Mouse (Mus musculus) c-Kit-positive CD71-negative TER-119-negative erythroid progenitor cells, embryonic 14.5 days (primary cell): ENCODE results near the gene Bckdk.
"Not testable (repeated sequence)": the region's sequence is repeated elsewhere in the genome, so short reads cannot be mapped to it uniquely, and the experiment has no call there.

ENCODE experiments used
- DNase-seq: peaks from one replicate; pipeline ENCODE4 v3.0.0-alpha.2; 2013; ENCODE audit warnings: low read depth

Bckdk gene

GRCm38 (mm10) chr7:127903971-127904796, at the start of gene Bckdk:
TSS of gene Bckdk (plus strand) at chr7:127904082.
- peak; percentile 65 for DNase-seq

DNA sequence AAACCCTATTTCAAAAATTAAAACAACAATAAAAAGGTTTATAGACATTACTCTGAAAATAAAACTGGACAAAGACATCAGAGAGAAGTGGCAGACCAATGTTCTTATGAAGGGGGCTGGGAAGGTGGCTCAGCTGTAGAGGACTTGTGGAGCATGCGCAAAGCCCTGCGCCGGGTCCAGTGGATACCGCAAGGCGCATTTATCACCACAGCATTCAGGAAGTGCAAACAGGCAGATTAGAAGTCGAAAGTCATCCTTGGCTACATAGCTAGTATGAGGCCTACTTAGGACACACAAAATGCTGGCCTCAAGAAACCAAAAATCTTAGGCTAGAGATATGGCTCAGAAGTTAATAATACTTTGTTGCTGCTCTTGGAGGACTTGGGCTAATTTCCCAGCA, 45.6 kb upstream of the Bckdk start:
- no peak for DNase-seq

GRCm38 (mm10) chr7:127866434-127866833, 37.4 kb upstream of the Bckdk start:
- DNase-seq: no peak

- no peak for DNase-seq
Measured at GRCm38 (mm10) chr7:127867641-127868040, 36.2 kb upstream of the Bckdk start.

DNA sequence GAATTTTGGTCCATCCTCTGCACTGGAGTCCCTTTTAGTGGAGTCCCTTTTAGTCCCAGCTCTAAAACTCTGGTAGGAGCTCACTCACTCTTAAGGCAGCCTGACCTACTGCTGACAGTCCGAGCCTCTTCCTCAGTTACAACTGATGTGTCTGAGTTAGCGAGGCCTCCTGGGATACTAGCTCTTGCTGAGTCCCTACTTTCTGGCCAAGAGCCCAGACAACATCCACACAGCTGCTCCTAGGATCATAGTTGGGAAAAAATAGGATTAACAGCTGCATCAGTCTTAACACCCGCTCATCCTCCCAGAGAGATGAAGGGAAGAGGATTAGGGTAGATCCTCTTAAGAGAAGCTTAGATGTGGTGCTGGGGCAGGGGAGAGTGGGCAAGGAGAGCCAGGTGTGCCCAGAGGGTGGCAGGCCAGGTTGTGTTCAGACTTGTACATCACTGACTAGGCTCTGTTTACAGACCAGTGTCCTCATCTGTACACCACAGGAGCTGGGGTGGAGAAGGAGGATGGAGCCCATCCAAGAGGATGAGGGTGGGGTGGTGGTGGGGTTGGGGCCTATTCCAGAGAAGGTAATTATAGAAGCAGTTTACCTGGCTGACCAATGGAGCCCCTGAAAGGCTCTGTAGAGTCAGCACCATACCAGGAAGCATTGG, 34.6 kb upstream of the Bckdk start:
- DNase-seq: no peak

GRCm38 (mm10) chr7:127870136-127870821, 33.6 kb upstream of the Bckdk start:
- no peak for DNase-seq

GRCm38 (mm10) chr7:127874812-127875626, 28.9 kb upstream of the Bckdk start:
- DNase-seq: no peak

- DNase-seq: peak; percentile 78
Measured at GRCm38 (mm10) chr7:127875627-127876001, 28.3 kb upstream of the Bckdk start.

DNA sequence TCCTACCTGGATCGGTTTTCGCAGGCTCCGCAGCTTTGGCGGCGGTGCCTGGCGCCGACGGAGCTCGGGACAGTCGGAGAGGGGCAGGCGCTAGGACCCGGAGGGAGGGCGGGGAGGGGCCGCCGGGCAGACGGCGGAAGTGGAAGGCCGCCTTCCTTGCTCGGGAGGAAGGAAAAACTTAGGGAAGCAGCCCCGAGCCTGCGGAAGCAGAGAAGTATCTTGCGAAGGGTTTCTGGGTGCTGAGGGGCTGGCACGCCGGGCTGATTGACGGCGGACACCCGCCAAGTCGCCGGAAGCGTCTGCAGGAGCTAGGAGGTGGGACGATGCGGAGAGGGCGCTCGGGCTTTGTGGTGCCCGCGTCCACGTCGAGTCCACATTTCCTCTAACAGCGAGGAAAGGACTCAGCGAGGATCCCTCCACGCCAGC, 27.8 kb upstream of the Bckdk start, which contains the start of gene Zfp646:
Gene Zfp646 (plus strand): TSS at position 181 of the 426 bp plus-strand sequence.
- DNase-seq: peak; percentile 58

DNA sequence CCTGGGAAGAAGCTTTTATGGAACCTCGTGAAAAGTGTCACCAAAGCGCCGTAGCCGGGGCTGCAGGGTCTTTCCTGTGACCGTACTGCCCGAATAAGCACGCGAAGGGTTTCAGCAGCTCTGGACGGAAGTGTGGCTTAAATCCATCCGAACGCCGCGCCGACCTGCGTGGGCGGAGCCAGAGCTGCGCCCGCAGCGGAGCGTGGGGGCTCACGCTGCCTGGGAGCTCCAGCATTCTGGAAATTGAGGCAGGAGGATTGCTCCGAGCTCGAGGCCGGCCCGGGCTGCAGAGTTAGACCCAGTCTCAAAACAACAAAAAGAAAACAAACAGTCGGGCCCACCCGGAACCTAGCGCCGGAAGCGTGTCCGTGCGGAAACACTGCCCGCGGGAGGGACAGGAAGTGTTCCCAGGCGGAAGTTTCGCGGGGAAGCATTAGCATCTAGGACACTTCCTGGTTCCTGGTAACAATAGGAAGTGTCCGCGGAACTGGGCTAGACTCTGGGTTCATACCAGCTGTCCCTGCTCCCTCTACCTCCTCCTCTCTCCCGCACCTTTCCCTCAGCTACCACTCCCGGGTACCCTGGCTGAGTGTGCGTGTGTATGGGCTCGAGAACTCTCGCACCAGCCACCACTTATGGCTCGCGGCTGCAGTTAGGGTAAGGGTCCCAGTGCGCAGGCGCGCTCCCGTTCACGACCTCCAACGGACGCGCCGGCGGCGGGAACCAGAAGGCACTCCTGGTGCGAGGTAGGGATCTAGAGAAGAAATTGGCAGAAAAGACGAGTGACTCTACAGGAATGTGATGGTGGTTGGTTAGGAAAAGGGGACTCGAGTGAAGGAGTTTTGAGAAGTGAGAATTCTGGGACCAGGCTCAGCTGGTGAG, 27.2 kb upstream of the Bckdk start, which contains the start of gene Zfp668:
Gene Zfp668 (minus strand): TSS at position 362 of the 882 bp plus-strand sequence.
- peak; percentile 88 for DNase-seq

DNA sequence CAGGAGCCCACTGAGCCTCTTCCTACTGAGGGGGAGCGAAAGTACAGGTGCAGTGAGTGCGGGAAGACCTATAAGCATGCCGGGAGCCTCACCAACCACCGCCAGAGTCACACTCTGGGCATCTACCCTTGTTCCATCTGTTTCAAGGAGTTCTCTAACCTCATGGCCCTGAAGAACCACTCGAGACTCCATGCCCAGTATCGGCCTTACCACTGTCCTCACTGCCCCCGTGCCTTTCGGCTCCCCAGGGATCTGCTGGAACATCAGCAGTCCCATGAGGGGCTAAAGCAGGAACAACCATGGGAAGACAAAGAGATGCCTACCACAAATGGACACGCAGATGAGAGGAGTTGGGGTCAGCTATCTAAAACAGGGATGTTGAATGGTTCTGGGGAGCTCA, 24.6 kb upstream of the Bckdk start:
- no peak for DNase-seq

DNA sequence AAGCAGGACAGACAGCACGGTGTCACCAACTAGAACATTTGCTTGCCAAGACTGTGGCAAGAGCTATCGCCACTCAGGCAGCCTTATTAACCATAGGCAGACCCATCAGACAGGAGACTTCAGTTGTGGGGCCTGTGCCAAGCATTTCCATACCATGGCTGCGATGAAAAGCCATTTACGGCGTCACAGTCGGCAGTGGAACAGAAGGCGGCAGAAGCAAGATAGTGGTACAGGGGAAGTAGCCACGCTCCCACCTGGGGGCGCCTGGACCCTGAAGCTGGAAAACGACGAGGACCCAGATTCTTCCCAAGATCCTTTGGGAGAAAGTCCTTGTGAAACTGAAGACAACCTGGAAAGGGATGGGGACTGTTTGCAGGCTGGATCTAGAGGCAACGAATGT, 23.5 kb upstream of the Bckdk start:
- DNase-seq: no peak

DNA sequence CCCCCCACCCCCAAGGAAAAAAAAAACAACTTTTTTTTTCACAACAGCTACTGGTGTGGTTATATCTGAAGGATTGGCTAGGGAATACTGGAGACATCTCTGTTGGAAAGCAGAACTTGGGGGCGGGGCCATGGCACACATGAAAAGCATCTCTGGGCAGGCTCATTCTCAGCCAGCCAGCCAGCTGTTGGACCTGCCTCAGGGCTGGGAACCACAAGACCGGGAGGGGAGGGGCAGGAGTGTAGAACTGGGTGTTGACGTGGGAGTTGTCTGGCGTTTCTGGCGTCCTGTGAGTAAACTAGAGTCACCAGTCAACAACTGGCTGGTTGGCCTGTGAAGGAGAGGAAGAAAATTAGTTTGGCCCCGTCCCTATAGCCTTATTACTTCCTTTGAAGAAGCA, 17.9 kb upstream of the Bckdk start:
- no peak for DNase-seq

DNA sequence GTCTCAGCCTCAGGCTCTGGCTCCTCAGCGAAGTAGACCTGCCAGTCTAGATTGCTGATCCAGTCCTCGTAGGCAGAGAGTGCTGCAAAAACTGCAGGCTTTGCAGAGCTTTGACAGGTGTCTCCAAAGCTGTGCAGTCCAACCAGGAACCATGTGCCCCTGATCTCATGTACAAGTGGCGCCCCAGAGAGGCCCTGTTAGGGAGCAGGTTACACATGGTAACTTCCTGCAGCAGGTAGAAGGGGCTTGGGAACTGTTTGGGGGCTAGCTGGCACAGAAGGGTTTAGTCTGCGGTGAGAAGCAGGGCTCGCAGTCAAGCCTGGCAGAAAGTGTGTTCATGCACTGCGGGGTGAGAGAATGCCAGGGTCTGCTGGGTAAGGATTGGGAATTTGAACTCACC, 17.3 kb upstream of the Bckdk start:
- DNase-seq: no peak

DNA sequence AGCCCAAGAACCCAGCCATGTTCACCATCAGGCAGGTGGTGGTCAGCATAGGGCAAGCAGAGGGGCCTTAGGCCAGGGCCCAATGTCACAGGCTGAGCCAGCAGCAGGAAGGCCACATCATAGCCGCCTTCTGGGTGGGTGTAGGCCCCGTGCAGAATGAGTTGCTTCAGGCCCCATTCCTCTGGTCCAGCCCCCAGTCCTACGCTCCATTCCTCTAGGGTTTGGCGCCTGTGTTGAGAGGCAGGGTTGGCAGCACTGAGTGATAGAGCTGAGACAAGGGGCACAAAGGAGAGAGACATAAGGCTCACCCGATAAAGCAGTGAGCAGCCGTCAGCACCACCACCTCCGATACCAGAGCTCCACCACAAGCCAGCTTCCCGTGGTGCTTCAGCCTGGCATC, 16.7 kb upstream of the Bckdk start:
- DNase-seq: no peak

DNA sequence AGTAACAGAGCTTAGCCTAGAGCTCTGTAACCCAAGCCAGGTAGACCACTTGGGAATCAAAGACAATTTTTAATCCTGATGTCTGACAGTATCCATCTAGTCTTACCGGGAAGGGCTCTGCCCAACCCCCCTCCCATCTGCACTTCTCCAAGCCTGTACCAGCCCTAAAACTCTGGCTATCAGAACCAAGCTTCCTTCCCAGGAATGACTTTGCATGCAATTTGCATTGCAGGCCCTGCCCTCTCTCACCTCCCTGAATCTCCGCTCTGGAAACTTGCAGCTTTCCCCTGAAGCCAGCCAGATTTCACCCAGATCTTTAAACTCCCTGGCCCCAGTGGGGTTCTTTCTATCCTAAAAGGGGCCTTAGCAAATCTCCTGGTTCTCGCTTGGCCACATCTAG, 16.1 kb upstream of the Bckdk start:
- DNase-seq: no peak

GRCm38 (mm10) chr7:127888821-127889220, 15.1 kb upstream of the Bckdk start:
- no peak for DNase-seq

- no peak for DNase-seq
Measured at GRCm38 (mm10) chr7:127890798-127891197, 13.1 kb upstream of the Bckdk start, which contains the start of gene Prss53. TSS of gene Prss53 (minus strand) at chr7:127890970.

DNA sequence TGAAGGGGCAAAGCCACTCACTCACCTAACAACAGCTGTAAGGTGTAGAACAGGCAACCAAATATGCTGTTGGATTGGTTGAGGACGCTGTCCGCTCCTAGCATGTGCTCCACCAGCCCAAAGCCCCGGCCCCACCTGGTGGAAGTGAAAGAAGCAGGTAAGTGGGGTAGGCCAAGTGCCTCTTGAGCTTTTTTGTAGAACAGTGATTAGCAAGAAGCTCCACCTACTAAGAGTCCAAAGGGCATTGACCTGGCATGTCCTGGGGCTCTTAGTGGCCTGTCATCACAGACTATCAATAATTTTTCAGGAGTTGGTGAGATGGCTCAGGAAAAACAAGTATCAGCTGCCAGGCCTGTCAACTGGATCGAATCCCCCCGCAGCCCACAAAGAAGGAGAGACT, 9.4 kb upstream of the Bckdk start:
- no peak for DNase-seq

- peak; percentile 86 for DNase-seq
Measured at GRCm38 (mm10) chr7:127895442-127895841, 8.4 kb upstream of the Bckdk start, which contains the start of the genes Gm21974 and Vkorc1. TSS of gene Gm21974 (minus strand) at chr7:127895454. TSS of gene Vkorc1 (minus strand) at chr7:127895617.

DNA sequence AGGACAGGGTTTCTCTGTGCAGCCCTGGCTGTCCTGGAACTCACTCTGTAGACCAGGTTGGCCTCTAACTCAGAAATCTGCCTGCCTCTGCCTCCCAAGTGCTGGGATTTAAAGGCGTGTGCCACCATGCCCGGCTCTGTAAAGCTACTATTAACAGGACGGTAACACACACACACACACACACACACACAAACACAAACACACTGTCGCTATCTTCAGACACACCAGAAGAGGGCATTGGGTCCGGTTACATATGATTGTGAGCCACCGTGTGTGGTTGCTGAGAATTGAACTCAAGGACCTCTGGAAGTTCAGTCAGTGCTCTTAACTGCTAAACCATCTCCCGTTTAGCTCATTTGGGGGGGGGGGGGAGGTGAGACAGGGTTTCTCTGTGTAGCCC, 8.0 kb upstream of the Bckdk start:
- not testable (repeated sequence) for DNase-seq
